Mouse (Mus musculus): ENCODE measurements at regions not wholly inside any gene's neighbourhood (a gene's known extent, or its start where the extent isn't known, plus 50 kb on each side); places are given as distances from the start of the nearest gene placed in this dataset.

DNA sequence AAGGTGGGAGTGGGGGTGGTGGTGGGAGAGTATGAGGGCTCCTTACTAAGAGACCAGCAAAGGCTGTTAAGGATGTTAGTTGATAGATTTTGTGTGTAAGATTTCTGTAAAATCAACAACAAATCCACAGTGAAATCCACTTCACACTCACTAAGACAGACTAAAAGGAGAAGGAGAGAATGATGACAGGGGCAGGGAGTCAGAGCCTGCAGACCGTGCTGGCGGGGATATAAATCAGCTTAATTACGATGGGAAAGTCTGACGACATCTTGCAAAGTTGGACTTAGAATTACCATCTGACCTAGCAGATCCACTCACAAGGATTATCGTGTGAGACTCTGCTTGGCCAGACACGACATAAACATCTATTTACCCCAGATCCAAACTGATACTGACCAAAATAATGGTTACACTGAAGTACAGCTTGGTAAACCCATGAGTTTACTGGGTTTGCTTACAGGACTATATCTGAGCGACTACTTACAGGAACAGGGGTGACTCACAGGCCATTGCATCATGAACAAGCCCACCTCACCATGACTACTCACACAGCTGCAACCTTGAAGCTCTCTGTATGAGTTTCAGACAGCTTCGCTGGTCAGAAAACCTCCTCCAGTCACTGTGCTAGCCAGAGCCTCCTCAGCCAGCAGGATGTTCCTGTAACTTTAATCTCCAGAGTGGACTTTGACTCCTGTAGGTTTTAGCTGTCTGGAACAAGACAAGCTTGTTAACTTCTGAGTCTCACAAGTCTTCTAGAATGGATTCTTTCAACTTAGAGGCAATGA, 50.5 kb upstream of the Ednra start:
- no peak for ATAC-seq (replicated peaks; ENCODE audit: insufficient number of reproducible peaks, low FRiP score, low TSS enrichment, poor library complexity, severe bottlenecking)

DNA sequence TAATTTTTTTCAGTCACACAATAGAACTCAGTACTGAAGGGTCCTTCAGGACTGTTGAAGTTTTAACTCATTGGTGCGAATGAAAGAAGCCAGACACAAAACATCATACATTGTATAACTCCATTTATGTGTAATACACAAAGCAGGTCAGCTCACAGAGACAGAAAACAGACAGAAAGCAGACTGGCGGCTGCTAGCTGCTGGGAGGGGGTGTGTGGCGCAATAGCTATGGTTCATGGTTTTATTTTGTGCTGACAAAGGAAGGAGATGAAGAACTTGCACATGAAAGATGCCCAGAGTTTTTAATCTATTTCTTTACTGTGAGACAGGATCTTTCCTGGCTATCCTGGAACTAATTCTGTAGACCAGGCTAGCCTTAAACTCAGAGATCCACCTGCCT, 51.3 kb upstream of the Ednra start:
- ATAC-seq (replicated peaks; ENCODE audit: insufficient number of reproducible peaks, low FRiP score, low TSS enrichment, poor library complexity, severe bottlenecking), result no peak

DNA sequence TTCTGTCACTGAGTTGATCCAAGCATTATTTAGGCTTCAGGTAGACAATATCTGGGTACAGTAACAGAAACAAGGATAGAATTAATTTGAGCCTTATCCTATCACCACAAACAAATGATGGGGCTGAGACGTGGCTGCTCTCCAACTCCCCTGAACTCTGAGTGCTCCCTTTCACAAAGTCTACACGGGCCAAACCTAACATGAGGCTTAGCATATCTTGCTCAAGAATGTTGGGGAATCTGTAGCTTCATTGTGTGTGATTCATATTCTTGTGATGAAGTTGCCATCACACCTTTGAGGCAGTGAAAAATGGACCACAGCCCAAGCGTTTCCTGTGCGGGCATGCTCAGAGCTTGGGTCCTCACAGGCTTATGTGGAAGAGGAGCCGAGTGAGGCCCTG, 53.3 kb upstream of the Ednra start:
- no peak for ATAC-seq (replicated peaks; ENCODE audit: insufficient number of reproducible peaks, low FRiP score, low TSS enrichment, poor library complexity, severe bottlenecking)

DNA sequence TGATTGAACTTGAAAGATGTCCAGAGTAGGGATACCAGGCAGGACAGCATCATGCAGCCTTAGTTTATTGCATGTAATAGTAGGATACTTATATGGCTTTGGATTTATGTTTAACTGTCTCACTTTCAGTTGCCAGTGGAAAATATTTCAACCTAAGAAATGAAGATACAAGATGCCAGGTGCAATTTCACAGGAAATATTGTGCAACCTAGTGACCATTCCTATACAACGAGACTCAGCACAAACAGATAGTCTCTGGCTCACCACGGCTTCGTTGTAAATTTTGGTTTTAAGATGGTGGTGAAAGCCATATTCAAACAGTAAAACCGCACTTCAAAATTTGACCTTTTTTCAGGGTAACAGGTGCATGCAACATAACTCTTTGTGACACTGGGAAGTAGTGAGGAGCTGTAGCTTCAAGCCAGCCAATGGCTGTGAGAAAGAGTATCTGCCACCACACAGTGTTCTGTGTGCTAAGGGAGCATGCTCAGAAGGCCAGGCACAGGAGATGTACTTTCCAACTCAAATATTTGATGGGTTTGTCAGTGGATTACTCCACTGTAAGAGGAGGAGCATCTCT, 61.5 kb upstream of the Ednra start:
- no peak for ATAC-seq (replicated peaks; ENCODE audit: insufficient number of reproducible peaks, low FRiP score, low TSS enrichment, poor library complexity, severe bottlenecking)

DNA sequence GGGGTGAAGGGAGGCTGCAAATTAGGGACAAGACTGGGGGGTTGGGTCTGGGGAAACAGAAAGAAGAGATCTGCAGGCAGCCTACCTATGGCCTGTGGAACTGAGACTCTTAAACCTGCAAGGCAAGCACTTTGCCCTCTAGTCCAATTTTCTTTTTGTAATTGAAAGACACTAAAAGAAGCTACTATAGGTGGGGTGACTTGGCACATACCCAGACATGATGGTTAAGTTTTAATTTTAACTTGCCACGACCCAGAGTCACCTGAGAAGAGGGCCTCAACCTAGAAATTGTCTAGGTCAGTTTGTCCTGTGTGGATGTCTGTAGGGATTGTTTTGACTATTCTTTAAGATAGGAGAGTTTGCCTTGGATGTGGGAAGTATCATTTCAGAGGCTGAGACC, 70.6 kb upstream of the Ednra start:
- ATAC-seq (replicated peaks; ENCODE audit: insufficient number of reproducible peaks, low FRiP score, low TSS enrichment, poor library complexity, severe bottlenecking), result no peak

DNA sequence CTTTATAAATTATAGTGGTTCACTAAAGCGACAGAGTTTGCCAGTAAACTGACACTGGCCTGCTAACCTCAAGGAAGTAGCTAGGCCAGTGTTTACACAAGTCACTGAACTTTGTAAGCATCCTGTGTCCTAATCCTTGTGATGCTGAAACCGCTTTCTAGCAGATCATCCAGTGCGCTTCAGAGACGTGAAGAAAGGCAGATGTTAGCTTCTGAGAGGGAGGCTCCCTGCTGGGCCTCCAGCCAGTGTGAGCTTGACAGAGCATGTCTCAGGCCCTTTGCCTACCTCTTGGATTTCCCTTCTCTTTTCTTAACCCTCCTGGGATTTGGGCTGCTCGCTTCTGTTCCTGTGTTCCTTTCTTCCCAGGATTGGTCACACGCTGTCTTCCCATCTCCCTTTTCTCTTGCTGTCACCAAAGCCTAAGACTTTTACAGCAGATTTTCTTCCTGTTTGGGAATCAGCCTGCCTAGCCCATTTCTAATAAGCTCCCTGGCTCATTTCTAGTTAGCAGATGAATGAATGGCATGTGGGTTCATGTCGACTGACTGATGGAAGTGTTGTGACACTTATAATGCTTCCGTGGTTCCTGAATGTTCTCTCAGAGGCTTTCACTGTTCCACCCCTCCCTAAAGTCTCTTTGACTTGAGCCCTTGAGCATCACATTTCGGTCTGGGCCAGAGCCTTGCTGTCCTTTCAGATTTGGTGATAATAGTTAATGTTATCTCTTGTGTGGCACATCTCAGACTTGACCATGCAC, 79.1 kb upstream of the Ednra start:
- ATAC-seq (replicated peaks; ENCODE audit: insufficient number of reproducible peaks, low FRiP score, low TSS enrichment, poor library complexity, severe bottlenecking), result no peak

DNA sequence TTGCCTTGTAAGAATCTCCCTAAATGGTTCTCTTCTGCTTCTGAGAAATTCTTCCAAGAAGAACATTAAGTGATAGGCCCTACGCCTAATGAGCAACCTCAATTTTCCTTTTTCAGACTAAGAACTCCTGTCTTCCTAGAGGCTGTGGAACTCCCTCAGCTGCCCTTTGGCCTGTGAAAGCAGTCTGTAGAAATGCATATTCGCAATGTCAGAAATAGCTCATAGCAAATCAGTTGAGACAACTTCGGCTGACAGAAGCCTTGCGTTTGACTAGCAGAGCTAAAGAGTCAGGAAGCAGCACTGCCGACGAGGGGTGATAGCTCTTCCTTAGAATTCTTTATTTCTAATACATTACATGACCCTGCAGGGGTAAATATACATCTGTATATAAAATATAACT, 80.3 kb upstream of the Ednra start:
- ATAC-seq (replicated peaks; ENCODE audit: insufficient number of reproducible peaks, low FRiP score, low TSS enrichment, poor library complexity, severe bottlenecking), result no peak

DNA sequence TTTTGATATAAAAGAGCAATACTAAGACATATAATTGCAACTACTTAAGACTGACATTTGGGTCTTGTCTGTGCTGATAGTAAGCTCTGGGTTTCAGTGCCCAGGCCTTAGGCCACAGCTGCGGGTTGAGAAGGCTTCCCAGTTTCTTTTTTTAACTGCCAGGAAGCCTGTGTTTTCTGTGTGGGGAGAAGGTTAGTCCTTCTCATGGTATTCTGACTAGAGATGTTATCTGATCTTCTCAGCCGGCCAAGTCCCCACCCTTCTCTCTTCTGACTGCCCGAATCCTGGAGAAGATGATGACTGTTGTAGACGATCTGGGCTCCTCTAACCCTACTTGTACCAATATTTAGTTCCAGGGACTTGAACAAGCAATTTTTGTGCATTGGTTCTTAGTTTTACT, 80.7 kb upstream of the Ednra start:
- ATAC-seq (replicated peaks; ENCODE audit: insufficient number of reproducible peaks, low FRiP score, low TSS enrichment, poor library complexity, severe bottlenecking), result no peak

DNA sequence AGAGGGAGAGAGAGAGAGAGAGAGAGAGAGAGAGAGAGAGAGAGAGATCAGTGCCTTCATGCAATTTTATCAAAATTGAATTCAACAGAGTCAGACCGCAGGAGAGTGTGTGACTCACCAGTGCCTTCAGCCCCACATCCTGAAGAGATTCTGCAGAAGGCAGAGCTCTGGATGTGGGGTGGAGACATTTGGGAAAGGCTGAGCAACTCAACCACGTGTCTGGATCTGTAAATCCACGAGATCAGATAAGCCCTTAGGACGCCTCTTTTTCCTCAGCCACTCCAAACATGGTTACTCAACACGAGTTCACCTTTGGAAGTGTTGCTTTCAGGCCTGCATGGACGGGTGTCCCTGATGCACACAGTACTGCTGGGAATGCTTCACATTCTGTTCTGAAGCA, 81.4 kb upstream of the Ednra start:
- no peak for ATAC-seq (replicated peaks; ENCODE audit: insufficient number of reproducible peaks, low FRiP score, low TSS enrichment, poor library complexity, severe bottlenecking)

DNA sequence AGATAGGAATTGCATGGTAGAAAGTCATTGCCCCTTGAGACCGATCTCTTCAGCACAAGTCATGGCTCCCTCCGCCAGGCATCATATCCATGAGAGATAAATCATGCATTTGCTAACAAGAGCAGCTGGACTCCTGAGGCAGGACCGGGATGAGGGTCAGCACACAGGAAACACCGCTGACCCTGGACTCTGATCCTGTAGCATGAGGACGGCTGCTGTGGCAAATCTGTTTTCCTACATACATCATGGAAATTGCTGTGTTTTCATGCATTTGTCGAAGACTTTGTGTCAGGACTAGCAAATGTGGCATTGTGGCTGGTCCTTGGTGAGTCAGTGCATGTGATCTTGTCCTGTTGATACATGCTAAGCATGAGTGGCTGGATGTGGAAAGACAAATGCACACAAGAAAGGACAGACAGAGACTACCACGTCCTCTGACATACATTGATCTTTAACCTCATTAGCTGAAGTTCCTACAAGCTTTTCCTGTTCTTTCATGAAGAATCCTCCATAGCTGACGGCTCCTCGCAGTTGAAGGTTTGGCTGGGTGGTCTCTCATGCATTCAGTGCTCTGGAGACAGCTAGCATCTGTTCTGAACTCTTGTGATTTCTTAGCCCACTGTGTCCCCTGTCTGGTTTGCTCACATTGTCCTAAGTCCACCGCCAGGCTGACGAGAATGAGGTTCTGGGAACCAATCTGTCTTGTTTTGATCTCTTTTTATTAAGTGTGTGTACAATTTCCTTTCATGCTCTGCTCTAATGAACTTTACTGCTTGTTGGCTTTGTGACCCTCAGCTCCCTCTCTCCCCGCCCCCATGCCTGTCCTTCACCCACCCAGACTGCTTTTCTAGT, 90.8 kb upstream of the Ednra start:
- ATAC-seq (replicated peaks; ENCODE audit: insufficient number of reproducible peaks, low FRiP score, low TSS enrichment, poor library complexity, severe bottlenecking), result no peak

DNA sequence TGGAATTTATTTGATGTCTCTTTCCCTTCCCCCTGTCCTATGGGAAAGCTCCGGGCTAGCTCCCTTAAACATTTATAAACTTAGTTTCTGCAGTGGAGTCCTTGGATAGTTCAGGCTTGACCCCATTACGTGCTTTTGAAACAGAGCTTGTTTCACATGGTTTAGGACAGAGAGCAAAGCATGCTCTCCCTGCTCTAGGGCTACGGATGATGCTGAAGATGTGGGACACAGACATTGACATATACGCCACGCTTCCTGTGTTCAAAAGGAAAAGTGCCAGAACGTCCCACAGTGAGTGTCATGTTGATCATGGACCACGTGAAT, 91.3 kb upstream of the Ednra start:
- ATAC-seq (replicated peaks; ENCODE audit: insufficient number of reproducible peaks, low FRiP score, low TSS enrichment, poor library complexity, severe bottlenecking), result no peak

DNA sequence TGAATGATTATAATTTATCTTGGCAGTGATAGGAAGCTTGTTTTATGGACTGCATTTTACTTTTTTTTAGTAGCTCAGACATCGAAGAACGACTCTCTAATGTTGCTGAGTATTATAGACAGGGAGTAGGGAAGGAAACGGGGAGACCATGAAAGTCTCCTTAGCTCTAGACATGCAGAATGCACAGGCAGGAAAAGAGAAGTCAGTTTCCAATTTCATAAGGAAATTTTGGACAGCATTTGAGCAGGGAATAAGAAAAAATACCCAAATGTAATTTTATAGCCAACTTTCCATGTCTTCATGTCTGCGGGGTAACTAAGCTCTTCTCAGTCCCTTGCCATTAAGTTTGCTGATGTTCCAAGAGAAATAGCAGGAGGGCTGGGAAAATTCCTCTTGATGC, 92.0 kb upstream of the Ednra start:
- ATAC-seq (replicated peaks; ENCODE audit: insufficient number of reproducible peaks, low FRiP score, low TSS enrichment, poor library complexity, severe bottlenecking), result no peak

DNA sequence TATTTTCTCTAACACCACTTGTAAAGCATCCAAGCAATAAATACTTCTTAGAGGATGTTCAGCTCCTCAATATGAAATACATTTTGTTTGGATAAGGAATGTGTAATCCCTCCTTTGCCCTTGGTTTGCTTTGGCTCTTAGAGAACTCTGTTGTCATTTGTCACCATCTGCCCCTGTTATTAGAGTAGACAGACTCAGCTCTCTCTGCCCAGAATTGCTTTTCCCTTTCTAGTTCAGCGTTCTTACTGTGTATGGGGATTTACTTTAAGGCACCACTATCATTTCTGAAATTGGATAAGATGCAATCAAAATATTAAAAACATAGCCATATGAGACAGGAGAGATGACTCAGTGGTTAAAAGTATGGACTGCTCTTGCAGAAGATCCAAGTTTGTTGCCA, 101.5 kb upstream of the Ednra start:
- ATAC-seq (replicated peaks; ENCODE audit: insufficient number of reproducible peaks, low FRiP score, low TSS enrichment, poor library complexity, severe bottlenecking), result no peak

DNA sequence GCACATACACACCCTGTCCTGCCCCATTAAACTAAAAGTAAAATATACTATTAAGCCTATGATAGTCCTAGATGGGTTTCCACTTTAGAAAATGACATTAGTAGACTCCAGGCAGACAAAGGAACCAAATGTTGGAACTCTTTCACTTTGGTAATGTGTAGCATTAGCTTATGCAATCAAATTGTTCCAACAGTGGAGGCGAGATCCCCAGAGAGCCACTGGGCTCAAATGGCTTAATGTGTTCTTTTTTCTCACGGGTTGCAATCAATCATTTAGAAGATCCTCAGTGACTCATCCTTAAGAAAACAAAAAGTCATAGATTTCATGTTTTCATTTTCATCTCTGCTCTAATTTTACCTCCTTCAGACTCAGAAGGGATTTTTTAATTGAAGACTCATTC, 102.0 kb upstream of the Ednra start:
- no peak for ATAC-seq (replicated peaks; ENCODE audit: insufficient number of reproducible peaks, low FRiP score, low TSS enrichment, poor library complexity, severe bottlenecking)

DNA sequence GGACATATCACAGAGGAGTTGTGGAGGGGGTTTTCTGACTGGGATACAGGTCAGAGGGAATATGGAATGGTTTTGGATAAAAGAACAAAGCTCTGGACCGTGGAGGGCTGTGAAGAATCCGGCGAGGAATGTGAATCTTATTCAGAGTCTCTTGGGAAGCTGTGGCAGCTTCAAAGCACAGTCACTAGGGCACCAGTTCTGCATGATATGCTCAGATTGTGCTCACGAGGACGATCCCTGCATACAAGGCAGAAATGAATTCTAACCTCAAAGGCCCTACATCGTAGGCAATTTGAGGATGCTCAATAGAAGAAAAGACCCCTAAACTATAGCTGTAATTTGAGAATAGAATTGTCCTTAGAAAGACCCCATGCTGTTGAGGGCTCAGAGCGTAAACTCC, 103.8 kb upstream of the Ednra start:
- no peak for ATAC-seq (replicated peaks; ENCODE audit: insufficient number of reproducible peaks, low FRiP score, low TSS enrichment, poor library complexity, severe bottlenecking)

DNA sequence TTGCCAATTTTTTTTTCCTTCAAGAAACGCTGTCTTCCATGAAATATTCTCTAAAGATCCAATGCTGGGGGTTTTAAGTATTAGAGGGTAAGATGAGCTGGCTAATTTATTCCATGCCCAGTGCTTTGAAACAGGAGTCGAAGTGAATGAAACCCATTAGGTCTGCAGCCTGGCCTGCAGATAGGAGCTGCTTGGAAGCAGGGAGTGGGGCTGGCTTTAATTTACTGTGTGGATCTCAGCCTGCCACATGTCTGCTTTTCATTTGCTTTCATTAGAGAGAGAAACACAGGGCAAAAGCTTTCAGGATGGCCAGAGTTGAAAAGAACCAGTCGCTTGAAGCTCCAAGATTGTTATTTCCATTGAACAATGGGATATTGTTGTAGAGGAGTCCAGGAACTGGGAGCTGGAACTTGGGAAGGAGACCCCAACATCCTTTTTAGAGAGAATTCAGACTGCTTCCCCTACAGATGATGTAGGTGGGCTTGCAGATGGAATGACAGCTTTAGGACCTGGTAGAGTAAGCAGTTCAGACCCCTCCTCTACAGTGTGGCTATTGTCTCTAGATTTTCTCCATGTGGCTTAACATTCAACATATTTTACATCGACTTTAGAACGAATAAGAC, 105.0 kb upstream of the Ednra start:
- no peak for ATAC-seq (replicated peaks; ENCODE audit: insufficient number of reproducible peaks, low FRiP score, low TSS enrichment, poor library complexity, severe bottlenecking)

DNA sequence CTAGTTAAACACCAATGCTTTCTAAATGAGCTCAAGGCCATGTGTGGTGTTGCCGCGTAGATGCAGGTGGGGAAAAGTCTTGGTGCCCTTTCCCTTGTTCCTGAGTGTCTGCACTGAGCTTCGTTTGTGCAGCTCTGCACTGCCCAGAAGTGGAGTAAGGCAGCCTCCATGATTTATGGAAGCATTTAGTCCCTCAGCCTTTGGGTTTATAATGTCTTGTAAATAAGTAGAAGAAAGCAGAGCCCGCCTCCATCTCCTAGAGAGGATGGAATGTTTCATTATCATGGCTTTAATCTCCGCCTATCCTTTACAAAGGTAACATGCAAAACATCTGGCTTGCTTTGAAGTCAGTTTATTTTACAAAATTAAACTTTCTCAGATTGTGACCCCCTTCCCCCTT, 105.5 kb upstream of the Ednra start:
- no peak for ATAC-seq (replicated peaks; ENCODE audit: insufficient number of reproducible peaks, low FRiP score, low TSS enrichment, poor library complexity, severe bottlenecking)

DNA sequence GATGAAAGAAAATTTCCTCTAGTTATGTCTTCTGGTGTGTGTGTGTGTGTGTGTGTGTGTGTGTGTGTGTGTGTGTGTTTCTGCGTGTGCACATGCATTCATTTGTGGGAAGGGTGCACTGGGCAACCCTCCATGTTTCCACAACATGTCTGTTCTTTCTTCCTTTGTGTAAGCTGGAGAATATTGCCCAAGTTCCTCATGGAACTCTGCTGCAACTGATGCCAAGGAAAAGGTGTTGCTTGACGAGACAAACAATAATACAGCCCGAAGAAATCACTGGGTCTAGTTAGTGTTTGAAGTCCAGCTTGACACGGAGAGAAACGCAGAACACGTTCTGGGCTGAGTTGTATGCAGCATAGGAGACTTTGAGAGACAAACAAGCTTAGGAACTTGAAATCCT, 110.0 kb upstream of the Ednra start:
- no peak for ATAC-seq (replicated peaks; ENCODE audit: insufficient number of reproducible peaks, low FRiP score, low TSS enrichment, poor library complexity, severe bottlenecking)

DNA sequence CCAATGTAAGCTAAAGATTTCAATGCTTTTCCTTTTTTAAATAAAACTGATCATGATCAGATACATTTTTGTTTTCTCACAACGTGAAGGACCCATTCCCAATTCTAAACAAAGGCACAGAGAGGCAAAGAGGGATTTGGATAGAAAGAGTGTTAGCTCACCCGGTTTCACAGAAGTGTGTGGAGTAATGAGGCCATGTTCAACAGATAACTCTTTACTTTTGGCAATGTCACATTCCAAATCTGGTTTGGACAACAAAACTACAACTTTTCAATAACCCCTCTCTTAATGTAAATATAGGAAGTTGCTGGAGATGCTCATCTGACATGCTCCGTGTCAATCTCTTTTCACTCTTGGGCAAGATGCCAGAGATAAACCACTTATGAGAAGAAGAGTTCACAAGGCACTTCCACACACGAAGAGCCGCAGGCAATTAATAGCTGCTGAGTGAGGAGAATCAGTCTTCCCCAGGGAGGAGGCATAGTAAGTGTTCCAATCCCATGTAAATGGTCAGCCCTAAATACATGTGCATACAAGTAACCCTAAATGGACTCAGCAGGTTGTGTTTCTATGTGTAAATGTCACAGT, 112.7 kb upstream of the Ednra start:
- no peak for ATAC-seq (replicated peaks; ENCODE audit: insufficient number of reproducible peaks, low FRiP score, low TSS enrichment, poor library complexity, severe bottlenecking)
